Mouse (Mus musculus): Measurements from ENCODE around the gene Zfp986. TPM values are rescaled to one million over a fixed set of nuclear protein-coding genes. Genes with fewer than 3 reads are reported as not detected.
"Not testable (repeated sequence)": the region's sequence is repeated elsewhere in the genome, so short reads cannot be mapped to it uniquely, and the experiment has no call there.

Zfp986 gene
- total RNA-seq (2021): under 1 TPM; 0.34 to 0.36 TPM
- long read RNA-seq: 0 reads

GRCm38 (mm10) chr4:145868494-145868893, at the start of gene Zfp986:
Gene Zfp986 (plus strand): TSS chr4:145868794.
- DNase-seq (ENCODE audit: low spot score in 2 of 2): not testable (repeated sequence)

GRCm38 (mm10) chr4:145819946-145820345, 48.6 kb upstream of the Zfp986 start:
- not testable (repeated sequence) for DNase-seq (ENCODE audit: low spot score in 2 of 2)

GRCm38 (mm10) chr4:145825606-145826005, 43.0 kb upstream of the Zfp986 start:
- not testable (repeated sequence) for DNase-seq (ENCODE audit: low spot score in 2 of 2)

GRCm38 (mm10) chr4:145831328-145832062, 37.1 kb upstream of the Zfp986 start:
- not testable (repeated sequence) for DNase-seq (ENCODE audit: low spot score in 2 of 2)

- not testable (repeated sequence) for DNase-seq (ENCODE audit: low spot score in 2 of 2)
These were observed 32.2 kb upstream of the Zfp986 start for GRCm38 (mm10) chr4:145836300-145836862.

- DNase-seq (ENCODE audit: low spot score in 2 of 2): not testable (repeated sequence)
These were observed 31.6 kb upstream of the Zfp986 start for GRCm38 (mm10) chr4:145836863-145837440.

- not testable (repeated sequence) for DNase-seq (ENCODE audit: low spot score in 2 of 2)
These were observed 21.8 kb upstream of the Zfp986 start for GRCm38 (mm10) chr4:145846793-145847192.

- not testable (repeated sequence) for DNase-seq (ENCODE audit: low spot score in 2 of 2)
These were observed 20.3 kb upstream of the Zfp986 start for GRCm38 (mm10) chr4:145848183-145848890.

GRCm38 (mm10) chr4:145848891-145849214, 19.7 kb upstream of the Zfp986 start:
- not testable (repeated sequence) for DNase-seq (ENCODE audit: low spot score in 2 of 2)

GRCm38 (mm10) chr4:145851421-145851820, 17.2 kb upstream of the Zfp986 start:
- not testable (repeated sequence) for DNase-seq (ENCODE audit: low spot score in 2 of 2)

GRCm38 (mm10) chr4:145863872-145864271, 4.7 kb upstream of the Zfp986 start:
- DNase-seq (ENCODE audit: low spot score in 2 of 2): not testable (repeated sequence)

Other genes starting within 250 kb of the Zfp986 start
- under 1 TPM; 0.21 to 0.31 TPM for gene Zfp980, start 198.1 kb upstream of the Zfp986 start, total RNA-seq (2021)
- under 1 TPM in 1 of 2 experiments, not detected in 1; 0.20 TPM for gene Zfp987, start 228.5 kb downstream of the Zfp986 start, total RNA-seq (2021)